Mouse (Mus musculus) liver, embryonic 11.5 days (tissue): ENCODE data around the gene Eif4b. TPM values are rescaled to one million over a fixed set of nuclear protein-coding genes. Genes with fewer than 3 reads are reported as not detected.

Experiments
- ATAC-seq: fragments of 200-750 bp; cut with Nextera tagmentation; replicated peaks from 2 replicates; pipeline ENCODE4 v1.8.0; 2017; ENCODE audit warnings: moderate number of reproducible peaks, mild to moderate bottlenecking, moderate TSS enrichment, moderate library complexity; ENCODE audit not compliant: low FRiP score
- DNase-seq: peaks from one replicate; pipeline ENCODE4 v3.0.0-alpha.2; 2017; ENCODE audit warnings: low spot score
- H3K27ac ChIP-seq: fragments of 300-500 bp; sonication (generic); 2 replicates; pipeline ENCODE4 v1.5.1; 2014; ENCODE audit warnings: mild to moderate bottlenecking, low read depth, low read length, control low read depth
- H3K27me3 ChIP-seq: fragments of 300-500 bp; sonication (generic); replicated peaks from 2 replicates; pipeline ENCODE4 v1.6.1; 2014; ENCODE audit warnings: low read length, mixed read lengths; ENCODE audit not compliant: control insufficient read depth, insufficient read depth
- H3K36me3 ChIP-seq: fragments of 300-500 bp; sonication (generic); 2 replicates; pipeline ENCODE4 v1.6.1; 2014; ENCODE audit warnings: mild to moderate bottlenecking, low read length, moderate library complexity, mixed read lengths; ENCODE audit not compliant: control insufficient read depth, insufficient read depth
- H3K4me1 ChIP-seq: fragments of 300-500 bp; sonication (generic); replicated peaks from 2 replicates; pipeline ENCODE4 v1.6.1; 2014; ENCODE audit warnings: low read length, mixed read lengths; ENCODE audit not compliant: control insufficient read depth, insufficient read depth
- H3K4me2 ChIP-seq: fragments of 300-500 bp; sonication (generic); 2 replicates; pipeline ENCODE4 v1.6.1; 2014; ENCODE audit warnings: mild to moderate bottlenecking, control low read depth, moderate library complexity
- H3K4me3 ChIP-seq: fragments of 300-500 bp; sonication (generic); 2 replicates; pipeline ENCODE4 v1.5.1; 2014; ENCODE audit warnings: low read depth, low read length, control low read depth
- H3K9ac ChIP-seq: fragments of 300-500 bp; sonication (generic); 2 replicates; pipeline ENCODE4 v1.6.1; 2014; ENCODE audit warnings: low read depth, low read length, control low read depth
- H3K9me3 ChIP-seq: fragments of 300-500 bp; sonication (generic); 2 replicates; pipeline ENCODE4 v1.6.1; 2016; ENCODE audit warnings: low read length, inconsistent platforms, mixed read lengths; ENCODE audit not compliant: control insufficient read depth
- WGBS: fragments of 180-500 bp; shearing (Covaris S2); extraction: QIAGEN DNeasy Blood & Tissue Kit; methylation state at CpG from one replicate; pipeline ENCODE4 v1.1.7; 2014; 5-methylcytosine and 5-hydroxymethylcytosine counted together
- polyA plus RNA-seq: library from polyadenylated mRNA; unstranded; fragments of >200 nt; fragmentation: Nextera tagmentation; extraction: Ambion mirVana; gene quantifications from 2 replicates; pipeline ENCODE4 v1.2.1, GENCODE M21; 2014

The Eif4b gene
- 154 and 162 TPM in 2 replicates for polyA plus RNA-seq

GRCm38 (mm10) chr15:102073559-102074069 lies at the start of gene Eif4b:
Gene Eif4b (plus strand): TSS chr15:102073773.
- Histone ChIP-seq H3K4me1 (peaks cover 15% of the 10 kb centered on the region), H3K4me3 (peak within 1 kb of the TSS; percentile 90), H3K27me3 (no peaks in the 10 kb centered on the region), H3K9ac (peak within 1 kb of the TSS; percentile 97), H3K9me3 (no peaks in the 10 kb centered on the region), H3K4me2 (peak within 1 kb of the TSS; percentile 91), H3K27ac (peak within 1 kb of the TSS; percentile 94), H3K36me3 (peaks cover 2% of the 10 kb centered on the region; the same call in 1 of the 2 replicates)
- DNase-seq (peak; percentile 98), ATAC-seq (peak; percentile 93)
- under 1% methylated on average over 58 of the region's 58 CpGs for WGBS

DNA sequence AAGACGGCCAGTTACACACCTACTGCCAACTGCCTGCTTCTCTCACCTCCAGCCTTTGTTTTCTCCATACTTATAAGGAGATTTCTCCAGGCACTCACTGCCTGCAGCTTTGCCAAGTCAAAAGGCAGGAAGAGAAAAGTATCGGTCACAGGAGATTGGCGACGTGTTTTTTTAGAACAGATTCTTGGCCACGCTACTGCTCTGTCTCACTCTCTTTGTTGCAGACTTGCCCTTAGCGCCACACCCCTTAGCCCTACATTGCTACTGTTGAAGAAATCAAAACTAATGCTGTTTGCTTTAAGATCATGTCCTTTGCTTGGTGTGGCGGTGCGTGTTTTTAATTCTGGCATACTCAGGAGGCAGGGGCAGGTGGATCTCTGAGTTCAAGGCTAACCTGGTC lies 49.7 kb upstream of the Eif4b start:
- peaks cover 12% of the 10 kb centered on the region; the same call in 1 of the 2 replicates for H3K4me1 ChIP-seq
- ATAC-seq (no peak), DNase-seq (no peak)
- H3K4me2 ChIP-seq = no peak overlapping the region
- no peak overlapping the region for H3K9ac ChIP-seq
- WGBS = 70% methylated on average over 8 of the region's 8 CpGs
- H3K4me3 ChIP-seq = no peak overlapping the region
- H3K27me3 ChIP-seq = peaks cover 15% of the 10 kb centered on the region
- H3K9me3 ChIP-seq = no peaks in the 10 kb centered on the region
- no peak overlapping the region for H3K27ac ChIP-seq
- no peaks in the 10 kb centered on the region for H3K36me3 ChIP-seq

DNA sequence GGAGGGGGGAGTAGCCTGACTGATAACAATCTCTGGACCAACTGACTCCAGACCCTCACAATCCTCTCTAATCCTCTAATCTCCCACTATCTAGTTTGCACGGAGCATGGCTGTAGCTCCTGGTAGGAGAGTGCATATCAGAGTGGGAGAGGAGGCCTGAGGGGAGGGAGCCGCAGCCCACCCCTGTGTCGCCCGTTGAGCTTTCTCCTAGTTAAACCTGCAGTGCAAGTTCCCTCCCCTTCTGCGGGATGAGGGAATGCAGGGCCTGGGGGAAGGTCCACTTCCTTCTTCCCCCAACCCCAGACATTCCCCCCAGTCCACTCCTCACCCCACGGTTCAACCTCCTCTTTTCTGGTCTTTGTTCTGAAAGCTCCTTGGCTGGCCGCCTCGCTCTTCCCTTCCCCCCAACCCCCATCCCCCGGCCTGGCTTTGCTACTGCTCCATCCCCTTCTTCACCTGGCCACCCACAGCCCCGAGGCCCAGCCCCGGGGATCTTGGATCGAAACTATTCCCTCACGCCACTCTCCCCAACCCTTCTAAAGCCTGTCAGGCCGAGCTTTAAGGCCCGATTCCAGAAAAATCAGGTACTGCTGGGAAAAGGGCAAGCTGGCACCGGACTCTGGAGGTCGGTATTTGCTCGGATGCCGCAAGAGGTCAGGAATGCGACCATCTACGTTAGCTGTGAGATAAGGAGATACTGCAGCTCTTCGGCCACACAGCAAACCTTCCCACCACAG lies 48.3 kb upstream of the Eif4b start:
- H3K27ac ChIP-seq = peak overlapping the region; percentile 80
- H3K4me3 ChIP-seq = peak overlapping the region; percentile 17
- DNase-seq (no peak), ATAC-seq (no peak)
- H3K36me3 ChIP-seq = no peaks in the 10 kb centered on the region
- H3K4me1 ChIP-seq = peaks cover 12% of the 10 kb centered on the region; the same call in 1 of the 2 replicates
- 0 out of 2 replicates have a peak overlapping the region, but pooled peaks have one; percentile 23 for H3K9ac ChIP-seq
- H3K9me3 ChIP-seq = no peaks in the 10 kb centered on the region
- WGBS = 5% methylated on average over 22 of the region's 22 CpGs
- peaks cover 15% of the 10 kb centered on the region for H3K27me3 ChIP-seq
- H3K4me2 ChIP-seq = peak overlapping the region; percentile 58

DNA sequence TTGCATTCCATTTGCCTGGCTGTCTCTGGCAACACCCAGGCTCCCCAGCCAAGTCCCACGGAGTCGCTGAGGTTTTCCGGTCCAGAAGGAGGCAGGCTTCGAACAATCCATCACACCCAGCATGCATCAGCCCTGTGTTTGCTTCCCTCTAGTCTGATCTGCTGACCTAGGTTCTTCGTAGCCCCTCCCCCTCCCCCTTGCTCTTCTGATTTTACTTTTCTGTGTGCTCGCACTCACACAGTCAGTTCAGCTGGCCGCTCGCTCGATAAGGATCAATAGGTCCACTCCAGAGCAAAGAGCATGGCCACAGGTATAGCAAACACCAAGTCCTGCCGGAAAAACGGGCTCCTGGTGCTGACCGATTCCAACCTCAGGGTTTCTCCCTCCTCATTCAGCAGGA lies 47.1 kb upstream of the Eif4b start:
- H3K4me1 ChIP-seq = peaks cover 12% of the 10 kb centered on the region; the same call in 1 of the 2 replicates
- DNase-seq (no peak), ATAC-seq (peak; percentile 27)
- H3K27ac ChIP-seq = peak overlapping the region; percentile 47; the same call in 1 of the 2 replicates
- H3K4me2 ChIP-seq = peak overlapping the region; percentile 58
- H3K9ac ChIP-seq = no peak overlapping the region
- WGBS = 11% methylated on average over 12 of the region's 12 CpGs
- no peaks in the 10 kb centered on the region for H3K9me3 ChIP-seq
- H3K27me3 ChIP-seq = peaks cover 15% of the 10 kb centered on the region
- H3K36me3 ChIP-seq = peaks cover 5% of the 10 kb centered on the region; the same call in 1 of the 2 replicates
- no peak overlapping the region for H3K4me3 ChIP-seq

DNA sequence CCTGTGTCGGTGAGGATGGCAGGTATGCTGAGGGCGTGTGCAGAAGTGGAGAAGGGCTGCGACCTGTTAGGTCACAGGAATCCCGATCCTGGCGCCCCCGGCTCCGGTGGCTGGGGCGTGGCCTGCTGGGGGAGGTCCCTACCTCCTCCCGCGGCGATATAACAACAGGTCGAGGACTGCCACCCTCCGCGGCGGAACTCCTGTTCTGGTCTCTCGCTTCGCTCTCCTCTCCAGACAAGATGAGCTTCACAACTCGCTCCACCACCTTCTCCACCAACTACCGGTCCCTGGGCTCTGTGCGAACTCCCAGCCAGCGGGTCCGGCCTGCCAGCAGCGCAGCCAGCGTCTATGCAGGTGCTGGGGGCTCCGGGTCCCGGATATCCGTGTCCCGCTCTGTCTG lies 45.5 kb upstream of the Eif4b start, which contains the start of gene Krt18:
TSS of gene Krt18 (plus strand) at position 141 of the 400 bp plus-strand sequence.
- Histone ChIP-seq H3K36me3 (peaks cover 5% of the 10 kb centered on the region; the same call in 1 of the 2 replicates), H3K4me2 (peak within 1 kb of the TSS; percentile 73), H3K4me3 (peak within 1 kb of the TSS; percentile 53), H3K9ac (peak within 1 kb of the TSS; percentile 58), H3K27me3 (peaks cover 15% of the 10 kb centered on the region), H3K9me3 (no peaks in the 10 kb centered on the region), H3K27ac (peak within 1 kb of the TSS; percentile 54; the same call in 1 of the 2 replicates), H3K4me1 (peaks cover 12% of the 10 kb centered on the region; the same call in 1 of the 2 replicates)
- WGBS = 1% methylated on average over 28 of the region's 28 CpGs
- DNase-seq = peak; percentile 71
- peak; percentile 52; the same call in 1 of the 2 replicates for ATAC-seq

GRCm38 (mm10) chr15:102034121-102035053 lies 39.2 kb upstream of the Eif4b start:
- peaks cover 5% of the 10 kb centered on the region; the same call in 1 of the 2 replicates for H3K4me1 ChIP-seq
- DNase-seq = no peak
- 55% methylated on average over 16 of the region's 16 CpGs for WGBS
- H3K27me3 ChIP-seq = no peaks in the 10 kb centered on the region; the same call in 1 of the 2 replicates
- no peak overlapping the region for H3K9ac ChIP-seq
- peaks cover 5% of the 10 kb centered on the region; the same call in 1 of the 2 replicates for H3K36me3 ChIP-seq
- no peak for ATAC-seq
- no peaks in the 10 kb centered on the region for H3K9me3 ChIP-seq
- H3K4me2 ChIP-seq = no peak overlapping the region
- no peak overlapping the region for H3K27ac ChIP-seq
- H3K4me3 ChIP-seq = no peak overlapping the region

DNA sequence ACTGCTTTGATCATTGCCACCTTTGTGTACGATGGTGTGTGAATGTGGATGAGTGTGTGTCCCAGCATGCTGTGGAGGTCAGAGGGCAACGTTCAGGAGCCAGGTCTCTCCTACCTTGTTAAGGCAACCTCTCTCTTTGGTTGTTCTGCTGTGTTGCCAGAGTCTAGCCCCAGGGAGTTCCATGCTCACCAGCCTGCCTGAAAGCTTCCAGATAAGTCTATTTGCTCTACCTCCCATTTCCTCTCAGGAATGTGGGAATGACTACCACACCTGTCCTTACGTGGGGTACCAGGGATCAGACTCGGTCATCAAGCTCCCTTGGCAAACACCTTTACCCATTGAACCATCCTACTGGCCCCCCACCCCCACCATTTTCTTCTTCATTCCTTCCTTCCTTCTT lies 33.3 kb upstream of the Eif4b start:
- no peak overlapping the region for H3K27ac ChIP-seq
- WGBS = 69% methylated on average over 4 of the region's 4 CpGs
- H3K9me3 ChIP-seq = no peaks in the 10 kb centered on the region
- DNase-seq (no peak), ATAC-seq (no peak)
- no peak overlapping the region for H3K4me3 ChIP-seq
- H3K36me3 ChIP-seq = no peaks in the 10 kb centered on the region
- no peak overlapping the region for H3K9ac ChIP-seq
- 0 out of 2 replicates have a peak, but pooled peaks cover 2% of the 10 kb centered on the region for H3K4me1 ChIP-seq
- H3K27me3 ChIP-seq = no peaks in the 10 kb centered on the region; the same call in 1 of the 2 replicates
- no peak overlapping the region for H3K4me2 ChIP-seq

DNA sequence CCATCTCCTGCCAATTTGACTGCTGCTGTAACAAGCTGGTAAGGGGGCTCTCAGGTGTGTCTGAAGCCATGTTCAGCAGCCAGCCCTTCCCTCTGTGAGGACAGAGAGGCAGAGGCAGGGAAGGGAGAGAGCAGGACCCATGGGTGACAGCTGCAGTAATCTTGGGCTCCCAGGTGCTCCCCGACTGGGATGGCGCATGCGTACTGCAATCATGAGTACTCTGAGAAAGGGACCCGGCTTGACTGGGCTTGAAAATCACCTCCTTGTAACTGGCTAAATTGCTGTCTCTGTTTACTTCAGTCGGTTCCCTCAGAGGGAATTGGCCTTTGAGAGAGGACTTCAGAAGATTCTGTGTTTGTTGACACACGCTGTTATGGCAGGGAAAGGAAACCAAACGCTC lies 31.6 kb upstream of the Eif4b start:
- 54% methylated on average over 7 of the region's 7 CpGs for WGBS
- 0 out of 2 replicates have a peak, but pooled peaks cover 2% of the 10 kb centered on the region for H3K4me1 ChIP-seq
- H3K4me2 ChIP-seq = no peak overlapping the region
- H3K4me3 ChIP-seq = no peak overlapping the region
- H3K36me3 ChIP-seq = no peaks in the 10 kb centered on the region
- H3K9ac ChIP-seq = no peak overlapping the region
- no peaks in the 10 kb centered on the region; the same call in 1 of the 2 replicates for H3K27me3 ChIP-seq
- no peaks in the 10 kb centered on the region for H3K9me3 ChIP-seq
- H3K27ac ChIP-seq = no peak overlapping the region
- no peak for ATAC-seq
- no peak for DNase-seq
